In the genomic region with DNA sequence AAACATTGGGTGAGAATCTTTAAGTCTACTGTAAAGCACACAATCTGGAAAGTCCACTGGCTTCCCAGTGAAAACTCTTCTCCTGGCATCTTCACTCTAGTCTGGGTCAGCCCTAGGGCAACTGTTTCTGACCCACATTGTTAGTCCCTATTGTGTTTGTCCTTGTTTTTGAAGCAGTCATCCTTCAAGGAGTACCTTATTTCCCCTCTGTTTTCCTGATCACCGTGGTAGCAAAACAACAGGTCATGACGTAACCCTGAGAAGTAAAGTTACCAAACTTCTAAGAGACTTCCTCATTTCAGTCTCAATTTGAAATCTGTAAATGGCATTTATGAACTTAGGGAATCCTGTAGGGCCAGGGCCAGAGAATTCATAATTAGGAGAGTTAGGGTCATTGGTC, we compare ENCODE assay signal across 28 mouse cellular contexts. TPM values are rescaled to one million over a fixed set of nuclear protein-coding genes. Genes with fewer than 3 reads are reported as not detected.
A peak's percentile ranks its signal among the peaks of the same experiment; 100 is the strongest.
DNase-seq lines count a peak whose midpoint lies in the region; ATAC-seq and TF ChIP-seq lines count a peak whose summit lies in the region.
"Had no signal": no experiment of that assay in that cellular context is flagged by ENCODE, and none has a peak within 500 bp of the region (broad histone marks: within the 10 kb centered on the region; RNA-seq: fewer than 3 reads in every experiment).

No protein-coding gene starts in this region.

- TF ChIP-seq CTCF in lung, adult 2 months (IDR thresholded peaks at IDR 0.05; ENCODE audit: insufficient read depth, low read length), result no peak

- no peaks in the 10 kb centered on the region for H3K27me3 ChIP-seq in embryonic facial prominence, embryonic 10.5 days (replicated peaks; ENCODE audit: low read depth, poor library complexity, severe bottlenecking)
- H3K27me3 ChIP-seq: heart, embryonic 13.5 days; kidney, embryonic 15.5 days; limb, embryonic 12.5 days; liver, embryonic 15.5 days had no signal

- WGBS in lung, adult 2 months, result 49% methylated on average over 2 of the region's 2 CpGs
- WGBS in embryonic facial prominence, embryonic 10.5 days, result 71% methylated on average over 2 of the region's 2 CpGs

- no peaks in the 10 kb centered on the region for H3K4me1 ChIP-seq in lung, adult 2 months (ENCODE audit: control insufficient read depth, insufficient read depth, low read length)
- no peaks in the 10 kb centered on the region for H3K4me1 ChIP-seq in embryonic facial prominence, embryonic 10.5 days
- H3K4me1 ChIP-seq: forebrain, embryonic 10.5 days; heart, embryonic 13.5 days; kidney, embryonic 15.5 days; limb, embryonic 12.5 days; liver, embryonic 15.5 days had no signal

- TF ChIP-seq POLR2A in lung, adult 2 months (IDR thresholded peaks at IDR 0.05; ENCODE audit: borderline replicate concordance, extremely low read depth, low read depth, low read length), result no peak

- H3K27ac ChIP-seq in embryonic facial prominence, embryonic 10.5 days (replicated peaks), result no peak overlapping the region
- H3K27ac ChIP-seq: forebrain, embryonic 10.5 days; heart, embryonic 13.5 days; hindbrain, embryonic 14.5 days; kidney, embryonic 15.5 days; limb, embryonic 12.5 days; liver, embryonic 15.5 days; macrophage had no signal

- ATAC-seq in hematopoietic stem cell, adult 5-6 weeks (replicated peaks in 1 of 2; ENCODE audit: insufficient read depth in 1 of 2, low FRiP score in 2 of 2, low TSS enrichment in 1 of 2, low read depth in 1 of 2, poor library complexity in 2 of 2, severe bottlenecking in 2 of 2), result peak; percentile 97 to 99

- H3K36me3 ChIP-seq in embryonic facial prominence, embryonic 10.5 days (replicated peaks), result no peaks in the 10 kb centered on the region
- H3K36me3 ChIP-seq: forebrain, embryonic 10.5 days; heart, embryonic 13.5 days; kidney, embryonic 15.5 days; limb, embryonic 12.5 days; liver, embryonic 15.5 days had no signal

- no peak overlapping the region for H3K4me3 ChIP-seq in lung, adult 2 months (replicated peaks; ENCODE audit: extremely low read depth, low read depth, low read length)
- H3K4me3 ChIP-seq in embryonic facial prominence, embryonic 10.5 days, result no peak overlapping the region
- H3K4me3 ChIP-seq: forebrain, embryonic 10.5 days; heart, embryonic 13.5 days; kidney, embryonic 15.5 days; limb, embryonic 12.5 days; liver, embryonic 15.5 days had no signal

- peak; percentile 68 for DNase-seq in lung, postnatal 36 days
- no peak for DNase-seq in lung, adult 2 months
- peak; percentile 55 for DNase-seq in NIH3T3 (ENCODE audit: low read depth)
- DNase-seq in retina, embryonic 14.5 days (ENCODE audit: low spot score), result no peak
- no peak for DNase-seq in embryonic facial prominence, embryonic 10.5 days (ENCODE audit: low spot score)
- no peak for DNase-seq in kidney, adult 8-10 months
- DNase-seq: adrenal gland, postnatal 10 days; cerebellum, adult 18-20 months; cerebellum, postnatal 25 days; heart, adult 11 months; kidney, postnatal 4 days; layer of hippocampus, adult 9-11 months; midbrain, embryonic 14.5 days; right cerebral cortex, postnatal 4 days; thymus, postnatal 14 days had no signal

- H3K9me3 ChIP-seq in embryonic facial prominence, embryonic 10.5 days, result no peaks in the 10 kb centered on the region
- H3K9me3 ChIP-seq: forebrain, embryonic 10.5 days; heart, embryonic 13.5 days; kidney, embryonic 15.5 days; limb, embryonic 12.5 days; liver, embryonic 15.5 days had no signal

RNA-seq across cellular contexts. Expression of a gene that starts 12.9 kb away (rescaled TPM):
- 0.22 TPM in 1 of 2 replicates, not detected in the other for polyA plus RNA-seq in lung, adult 2 months (2012; rRNA removed)
- not detected in 2 replicates for total RNA-seq in hematopoietic stem cell, adult 5-6 weeks (2017)
- not detected in 2 replicates for polyA plus RNA-seq in embryonic facial prominence, embryonic 10.5 days (2016; fragmentation: Nextera tagmentation; extraction: Ambion mirVana)
- total RNA-seq: gastrocnemius, adult 18-20 months; heart, postnatal 25 days; MEL had no signal
- polyA plus RNA-seq: forebrain, embryonic 10.5 days; heart, embryonic 13.5 days; hindbrain, embryonic 14.5 days; intestine, embryonic 14.5 days; kidney, embryonic 15.5 days; limb, embryonic 12.5 days; liver, embryonic 15.5 days; macrophage; midbrain, embryonic 14.5 days; testis, adult 2 months had no signal

RNA-seq across cellular contexts. Expression of a gene that starts 16.2 kb away (rescaled TPM):
- 0.50 TPM in 1 of 2 replicates, not detected in the other for polyA plus RNA-seq in lung, adult 2 months (2012; rRNA removed)
- total RNA-seq in hematopoietic stem cell, adult 5-6 weeks (2017), result not detected in 2 replicates
- polyA plus RNA-seq in embryonic facial prominence, embryonic 10.5 days (2016; fragmentation: Nextera tagmentation; extraction: Ambion mirVana), result not detected in 2 replicates
- total RNA-seq: gastrocnemius, adult 18-20 months; heart, postnatal 25 days; MEL had no signal
- polyA plus RNA-seq: forebrain, embryonic 10.5 days; heart, embryonic 13.5 days; hindbrain, embryonic 14.5 days; kidney, embryonic 15.5 days; limb, embryonic 12.5 days; liver, embryonic 15.5 days; macrophage; midbrain, embryonic 14.5 days; testis, adult 2 months had no signal

RNA-seq across cellular contexts. Expression of a gene that starts 21.4 kb away (rescaled TPM):
- polyA plus RNA-seq in lung, adult 2 months (2012; rRNA removed), result 0.63 and 0.92 TPM in 2 replicates
- not detected in 2 replicates for total RNA-seq in hematopoietic stem cell, adult 5-6 weeks (2017)
- polyA plus RNA-seq in embryonic facial prominence, embryonic 10.5 days (2016; fragmentation: Nextera tagmentation; extraction: Ambion mirVana), result not detected in 2 replicates
- total RNA-seq: gastrocnemius, adult 18-20 months; MEL had no signal
- polyA plus RNA-seq: forebrain, embryonic 10.5 days; heart, embryonic 13.5 days; hindbrain, embryonic 14.5 days; intestine, embryonic 14.5 days; kidney, embryonic 15.5 days; limb, embryonic 12.5 days; liver, embryonic 15.5 days; macrophage; midbrain, embryonic 14.5 days; testis, adult 2 months had no signal

RNA-seq across cellular contexts. Expression of a gene that starts 43.6 kb away (rescaled TPM):
- polyA plus RNA-seq in lung, adult 2 months (2012; rRNA removed), result not detected in 2 replicates
- not detected in 2 replicates for total RNA-seq in hematopoietic stem cell, adult 5-6 weeks (2017)
- not detected in 2 replicates for polyA plus RNA-seq in embryonic facial prominence, embryonic 10.5 days (2016; fragmentation: Nextera tagmentation; extraction: Ambion mirVana)
- total RNA-seq: adrenal gland, postnatal 10 days; gastrocnemius, adult 18-20 months; heart, postnatal 25 days; MEL had no signal
- polyA plus RNA-seq: forebrain, embryonic 10.5 days; heart, embryonic 13.5 days; hindbrain, embryonic 14.5 days; intestine, embryonic 14.5 days; kidney, embryonic 15.5 days; limb, embryonic 12.5 days; liver, embryonic 15.5 days; macrophage; midbrain, embryonic 14.5 days; testis, adult 2 months had no signal

RNA-seq across cellular contexts. Expression of a gene that starts 48.4 kb away (rescaled TPM):
- 22.4 and 26.7 TPM in 2 replicates for polyA plus RNA-seq in lung, adult 2 months (2012; rRNA removed)
- total RNA-seq in hematopoietic stem cell, adult 5-6 weeks (2017), result 0.56 and 0.84 TPM in 2 replicates
- polyA plus RNA-seq in embryonic facial prominence, embryonic 10.5 days (2016; fragmentation: Nextera tagmentation; extraction: Ambion mirVana), result 3.9 and 5.1 TPM in 2 replicates
- total RNA-seq: MEL had no signal
- polyA plus RNA-seq: macrophage had no signal

Comparison
In these comparisons a context has a peak if more than half of its experiments do, and no peak if none do; other contexts are left out.
1. DNase-seq: peak in lung, postnatal 36 days (single experiment) and NIH3T3 (single experiment); none in lung, adult 2 months (single experiment), retina, embryonic 14.5 days (single experiment), embryonic facial prominence, embryonic 10.5 days (single experiment) and kidney, adult 8-10 months (0 of 2).